Mouse (Mus musculus): ENCODE measurements around the gene Abi1. TPM values are rescaled to one million over a fixed set of nuclear protein-coding genes. Genes with fewer than 3 reads are reported as not detected.

The Abi1 gene
- total and polyA plus RNA-seq, 3 experiments: 51.9 to 138 (median 120) TPM

GRCm38 (mm10) chr2:23039082-23040000 lies 700 bp downstream of the Abi1 start:
- peak; percentile 23; the same call in 1 of the 2 replicates for ATAC-seq (ENCODE audit: extremely low read depth, insufficient number of reproducible peaks, low FRiP score, poor library complexity, severe bottlenecking)
- Histone ChIP-seq H3K4me3 (ENCODE audit: low read depth, low read length) (peak overlapping the region; percentile 97), H3K36me3 (replicated peaks) (peaks cover 8% of the 10 kb centered on the region), H3K4me1 (ENCODE audit: insufficient read depth, low read depth, low read length) (peaks cover 27% of the 10 kb centered on the region), H3K9me3 (replicated peaks) (no peaks in the 10 kb centered on the region), H3K27me3 (ENCODE audit: insufficient read depth, low read length) (no peaks in the 10 kb centered on the region)
- TF ChIP-seq CTCF (IDR thresholded peaks at IDR 0.05; ENCODE audit: low read depth, low read length) (no peak), GATA2 (IDR thresholded peaks at IDR 0.05; ENCODE audit: borderline replicate concordance, low read depth, low read length) (no peak), GATA1 (IDR thresholded peaks at IDR 0.05; ENCODE audit: borderline replicate concordance, low read length) (no peak), TAL1 (conservative IDR thresholded peaks at IDR 0.05; ENCODE audit: low read depth, low read length) (no peak), POLR2AphosphoS5 (IDR thresholded peaks at IDR 0.05; ENCODE audit: insufficient replicate concordance, low read depth, low read length) (no peak)
- DNase-seq (ENCODE audit: low spot score): peak; percentile 55

DNA sequence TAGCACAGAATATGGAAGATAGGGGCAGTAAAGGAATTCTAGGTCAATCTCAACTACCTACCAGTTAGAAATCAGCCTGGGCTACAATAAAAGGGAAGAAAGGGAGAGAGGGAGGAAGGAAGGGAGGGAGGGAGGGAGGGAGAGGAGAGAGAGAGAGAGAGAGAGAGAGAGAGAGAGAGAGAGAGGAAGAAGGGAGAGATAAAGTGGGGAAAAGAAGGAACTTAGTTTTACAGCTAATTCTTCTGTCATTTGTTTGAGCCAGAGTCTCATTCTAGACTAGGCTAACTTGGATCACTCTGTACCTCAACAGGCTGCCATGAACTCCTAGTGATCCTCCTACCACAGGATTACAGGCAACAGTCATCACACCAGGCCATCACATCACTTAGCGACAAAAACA lies 4.6 kb downstream of the Abi1 start:
- no peak for ATAC-seq (ENCODE audit: extremely low read depth, insufficient number of reproducible peaks, low FRiP score, poor library complexity, severe bottlenecking)
- H3K27me3 ChIP-seq (ENCODE audit: insufficient read depth, low read length): no peaks in the 10 kb centered on the region
- no peaks in the 10 kb centered on the region for H3K9me3 ChIP-seq (replicated peaks)
- peaks cover 39% of the 10 kb centered on the region for H3K36me3 ChIP-seq (replicated peaks)
- H3K4me3 ChIP-seq (ENCODE audit: low read depth, low read length): no peak overlapping the region
- peaks cover 25% of the 10 kb centered on the region for H3K4me1 ChIP-seq (ENCODE audit: insufficient read depth, low read depth, low read length)
- TF ChIP-seq CTCF (IDR thresholded peaks at IDR 0.05; ENCODE audit: low read depth, low read length) (no peak), TAL1 (conservative IDR thresholded peaks at IDR 0.05; ENCODE audit: low read depth, low read length) (no peak), GATA2 (IDR thresholded peaks at IDR 0.05; ENCODE audit: borderline replicate concordance, low read depth, low read length) (no peak), POLR2AphosphoS5 (IDR thresholded peaks at IDR 0.05; ENCODE audit: insufficient replicate concordance, low read depth, low read length) (no peak), GATA1 (IDR thresholded peaks at IDR 0.05; ENCODE audit: borderline replicate concordance, low read length) (no peak)
- DNase-seq (ENCODE audit: low spot score): no peak

- DNase-seq (ENCODE audit: low spot score) (no peak), ATAC-seq (ENCODE audit: extremely low read depth, insufficient number of reproducible peaks, low FRiP score, poor library complexity, severe bottlenecking) (no peak)
- Histone ChIP-seq H3K4me1 (ENCODE audit: insufficient read depth, low read depth, low read length) (peaks cover 25% of the 10 kb centered on the region), H3K4me3 (ENCODE audit: low read depth, low read length) (no peak overlapping the region), H3K27me3 (ENCODE audit: insufficient read depth, low read length) (no peaks in the 10 kb centered on the region), H3K36me3 (replicated peaks) (peaks cover 44% of the 10 kb centered on the region), H3K9me3 (replicated peaks) (no peaks in the 10 kb centered on the region)
- TF ChIP-seq TAL1 (conservative IDR thresholded peaks at IDR 0.05; ENCODE audit: low read depth, low read length): no peak
- TF ChIP-seq POLR2AphosphoS5 (IDR thresholded peaks at IDR 0.05; ENCODE audit: insufficient replicate concordance, low read depth, low read length): no peak
- TF ChIP-seq CTCF (IDR thresholded peaks at IDR 0.05; ENCODE audit: low read depth, low read length): no peak
- TF ChIP-seq GATA2 (IDR thresholded peaks at IDR 0.05; ENCODE audit: borderline replicate concordance, low read depth, low read length): no peak
- no peak for TF ChIP-seq GATA1 (IDR thresholded peaks at IDR 0.05; ENCODE audit: borderline replicate concordance, low read length)
Observed at GRCm38 (mm10) chr2:23034692-23035435, 5.2 kb downstream of the Abi1 start.

DNA sequence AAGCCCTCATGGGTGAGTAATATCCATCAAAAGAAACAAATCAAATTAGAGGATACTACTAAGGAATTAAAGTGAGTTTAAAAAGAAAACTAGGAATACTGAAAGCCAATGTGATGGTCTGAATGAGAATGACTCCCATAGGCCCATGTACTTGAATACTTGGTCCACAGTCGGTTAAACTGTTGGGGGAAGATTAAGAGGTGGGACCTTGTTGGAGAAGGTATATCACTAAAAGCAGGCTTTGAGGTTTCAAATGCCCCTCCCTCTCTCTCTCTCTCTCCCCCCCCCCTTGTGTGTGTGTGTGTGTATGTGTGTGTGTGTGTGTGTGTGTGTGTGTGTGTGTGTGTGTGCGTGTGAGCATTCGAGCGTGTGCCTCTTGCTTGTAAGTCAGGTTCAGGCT lies 9.4 kb downstream of the Abi1 start:
- Histone ChIP-seq H3K9me3 (replicated peaks) (no peaks in the 10 kb centered on the region), H3K4me1 (ENCODE audit: insufficient read depth, low read depth, low read length) (peaks cover 14% of the 10 kb centered on the region), H3K27me3 (ENCODE audit: insufficient read depth, low read length) (no peaks in the 10 kb centered on the region), H3K36me3 (replicated peaks) (peaks cover 66% of the 10 kb centered on the region), H3K4me3 (ENCODE audit: low read depth, low read length) (no peak overlapping the region)
- DNase-seq (ENCODE audit: low spot score): no peak
- TF ChIP-seq TAL1 (conservative IDR thresholded peaks at IDR 0.05; ENCODE audit: low read depth, low read length) (no peak), POLR2AphosphoS5 (IDR thresholded peaks at IDR 0.05; ENCODE audit: insufficient replicate concordance, low read depth, low read length) (no peak), GATA2 (IDR thresholded peaks at IDR 0.05; ENCODE audit: borderline replicate concordance, low read depth, low read length) (no peak), GATA1 (IDR thresholded peaks at IDR 0.05; ENCODE audit: borderline replicate concordance, low read length) (no peak), CTCF (IDR thresholded peaks at IDR 0.05; ENCODE audit: low read depth, low read length) (no peak)
- ATAC-seq (ENCODE audit: extremely low read depth, insufficient number of reproducible peaks, low FRiP score, poor library complexity, severe bottlenecking): no peak

DNA sequence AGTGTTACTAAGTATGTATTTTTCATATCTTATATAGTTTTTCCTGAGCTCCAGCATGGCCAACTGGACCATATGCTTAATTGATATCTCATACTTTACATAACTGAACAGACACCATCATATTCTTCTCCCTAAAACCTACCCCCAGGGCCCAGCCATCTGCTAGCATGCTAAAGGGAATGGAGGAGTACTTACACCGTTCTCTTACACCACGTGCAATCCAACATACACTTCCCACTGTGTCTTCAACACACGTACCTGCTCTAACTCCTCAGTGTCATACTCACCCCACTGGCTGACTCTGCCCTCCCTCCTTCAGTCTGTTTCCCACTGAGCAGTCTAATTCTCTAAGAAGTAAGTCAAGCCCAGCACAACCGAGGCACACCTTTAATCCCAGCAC lies 11.2 kb downstream of the Abi1 start:
- ATAC-seq (ENCODE audit: extremely low read depth, insufficient number of reproducible peaks, low FRiP score, poor library complexity, severe bottlenecking): no peak
- H3K4me3 ChIP-seq (ENCODE audit: low read depth, low read length): no peak overlapping the region
- no peak for TF ChIP-seq CTCF (IDR thresholded peaks at IDR 0.05; ENCODE audit: low read depth, low read length)
- TF ChIP-seq GATA2 (IDR thresholded peaks at IDR 0.05; ENCODE audit: borderline replicate concordance, low read depth, low read length): no peak
- no peak for TF ChIP-seq TAL1 (conservative IDR thresholded peaks at IDR 0.05; ENCODE audit: low read depth, low read length)
- no peak for TF ChIP-seq GATA1 (IDR thresholded peaks at IDR 0.05; ENCODE audit: borderline replicate concordance, low read length)
- no peak for TF ChIP-seq POLR2AphosphoS5 (IDR thresholded peaks at IDR 0.05; ENCODE audit: insufficient replicate concordance, low read depth, low read length)
- H3K27me3 ChIP-seq (ENCODE audit: insufficient read depth, low read length): no peaks in the 10 kb centered on the region
- H3K9me3 ChIP-seq (replicated peaks): no peaks in the 10 kb centered on the region
- DNase-seq (ENCODE audit: low spot score): no peak
- H3K4me1 ChIP-seq (ENCODE audit: insufficient read depth, low read depth, low read length): peaks cover 14% of the 10 kb centered on the region
- peaks cover 66% of the 10 kb centered on the region for H3K36me3 ChIP-seq (replicated peaks)

GRCm38 (mm10) chr2:23026379-23026778 lies 13.7 kb downstream of the Abi1 start:
- H3K4me1 ChIP-seq (ENCODE audit: insufficient read depth, low read depth, low read length): peaks cover 33% of the 10 kb centered on the region
- peaks cover 55% of the 10 kb centered on the region for H3K36me3 ChIP-seq (replicated peaks)
- no peak for TF ChIP-seq POLR2AphosphoS5 (IDR thresholded peaks at IDR 0.05; ENCODE audit: insufficient replicate concordance, low read depth, low read length)
- no peak for TF ChIP-seq GATA2 (IDR thresholded peaks at IDR 0.05; ENCODE audit: borderline replicate concordance, low read depth, low read length)
- TF ChIP-seq CTCF (IDR thresholded peaks at IDR 0.05; ENCODE audit: low read depth, low read length): no peak
- TF ChIP-seq GATA1 (IDR thresholded peaks at IDR 0.05; ENCODE audit: borderline replicate concordance, low read length): no peak
- DNase-seq (ENCODE audit: low spot score) (no peak), ATAC-seq (ENCODE audit: extremely low read depth, insufficient number of reproducible peaks, low FRiP score, poor library complexity, severe bottlenecking) (no peak)
- H3K27me3 ChIP-seq (ENCODE audit: insufficient read depth, low read length): no peaks in the 10 kb centered on the region
- H3K4me3 ChIP-seq (ENCODE audit: low read depth, low read length): no peak overlapping the region
- no peaks in the 10 kb centered on the region for H3K9me3 ChIP-seq (replicated peaks)
